Mouse (Mus musculus) embryonic fibroblast, embryonic 13.5 days (primary cell): ENCODE results near the gene Gm26620. TPM values are rescaled to one million over a fixed set of nuclear protein-coding genes. Genes with fewer than 3 reads are reported as not detected.

ENCODE experiments used
- H3K27ac ChIP-seq: 2 replicates; pipeline ENCODE4 v1.5.1; 2012; ENCODE audit warnings: low read length, control low read depth, inconsistent platforms; ENCODE audit not compliant: insufficient read depth
- H3K4me1 ChIP-seq: 2 replicates; pipeline ENCODE4 v1.6.1; 2011; ENCODE audit warnings: low read length; ENCODE audit not compliant: control insufficient read depth, insufficient read depth
- H3K4me3 ChIP-seq: 2 replicates; pipeline ENCODE4 v1.5.1; 2011; ENCODE audit warnings: mild to moderate bottlenecking, control low read depth, low read length; ENCODE audit not compliant: insufficient read depth
- CTCF ChIP-seq: IDR thresholded peaks from 2 replicates; pipeline ENCODE4 v1.5.1; 2011; ENCODE audit warnings: mild to moderate bottlenecking, control low read depth, low read length, moderate library complexity, borderline replicate concordance; ENCODE audit not compliant: insufficient read depth
- POLR2A ChIP-seq: IDR thresholded peaks from 2 replicates; pipeline ENCODE4 v1.6.1; 2011; ENCODE audit warnings: low read depth, mild to moderate bottlenecking, control low read depth, low read length, moderate library complexity
- polyA plus RNA-seq: library from polyadenylated mRNA; stranded (reverse); fragments of >200 nt; gene quantifications from 2 replicates; pipeline ENCODE4 v1.2.4, GENCODE M21; 2011; ENCODE audit warnings: low read depth; ENCODE audit not compliant: missing spikeins, insufficient read length

Gm26620 gene
- polyA plus RNA-seq: not detected in 2 replicates

DNA sequence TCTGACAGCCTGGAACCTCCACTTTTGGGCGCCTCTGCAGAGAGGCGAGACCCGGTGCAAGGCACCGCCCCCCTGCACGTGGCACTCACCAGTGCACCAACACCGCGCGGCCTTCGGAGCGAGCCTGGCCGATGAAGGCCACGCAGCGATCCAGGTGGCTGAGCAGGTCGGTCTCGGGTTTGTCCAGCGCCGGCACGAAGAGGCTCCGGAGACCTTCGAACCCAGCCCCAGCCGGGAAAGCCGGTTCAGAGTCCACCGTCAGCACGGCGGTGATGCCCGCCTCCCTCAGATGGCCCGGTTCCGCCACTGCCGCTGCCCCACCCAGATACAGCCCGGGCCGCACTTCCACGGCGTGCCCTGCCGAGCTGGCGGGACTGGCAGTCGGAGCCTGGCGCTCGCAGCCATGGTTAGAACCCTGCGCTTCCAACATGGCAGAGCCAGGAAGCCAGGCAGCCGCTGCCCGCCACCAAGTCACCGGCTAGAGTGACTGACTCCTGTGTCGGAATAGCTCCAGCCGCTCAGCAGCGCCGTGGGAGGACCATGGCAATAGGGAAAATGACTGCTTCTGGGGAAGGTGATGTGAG lies at the start of gene Gm26620, which contains the start of gene Dusp12:
Gene Gm26620, plus strand, starts transcription at position 88 of the 584 bp plus-strand sequence.
Gene Dusp12, minus strand, starts transcription at position 563 of the 584 bp plus-strand sequence.
- peak within 1 kb of the TSS; percentile 56 for H3K27ac ChIP-seq
- peak within 1 kb of the TSS; percentile 84 for H3K4me3 ChIP-seq
- peak; percentile 70 for TF ChIP-seq POLR2A
- peak; percentile 69 for TF ChIP-seq CTCF
- peaks cover 7% of the 10 kb centered on the region; the same call in 1 of the 2 replicates for H3K4me1 ChIP-seq

GRCm38 (mm10) chr1:170839685-170840084 lies 45.2 kb upstream of the Gm26620 start:
- no peak overlapping the region for H3K4me3 ChIP-seq

GRCm38 (mm10) chr1:170844380-170844779 lies 40.5 kb upstream of the Gm26620 start:
- no peaks in the 10 kb centered on the region; the same call in 1 of the 2 replicates for H3K4me1 ChIP-seq
- TF ChIP-seq CTCF (no peak), POLR2A (no peak)
- H3K27ac ChIP-seq: no peak overlapping the region
- no peak overlapping the region for H3K4me3 ChIP-seq

More at GRCm38 (mm10) chr1:170839685-170840084, 45.2 kb upstream of the Gm26620 start:
- H3K4me1 ChIP-seq: no peaks in the 10 kb centered on the region
- TF ChIP-seq CTCF (no peak), POLR2A (no peak)
- no peak overlapping the region for H3K27ac ChIP-seq

DNA sequence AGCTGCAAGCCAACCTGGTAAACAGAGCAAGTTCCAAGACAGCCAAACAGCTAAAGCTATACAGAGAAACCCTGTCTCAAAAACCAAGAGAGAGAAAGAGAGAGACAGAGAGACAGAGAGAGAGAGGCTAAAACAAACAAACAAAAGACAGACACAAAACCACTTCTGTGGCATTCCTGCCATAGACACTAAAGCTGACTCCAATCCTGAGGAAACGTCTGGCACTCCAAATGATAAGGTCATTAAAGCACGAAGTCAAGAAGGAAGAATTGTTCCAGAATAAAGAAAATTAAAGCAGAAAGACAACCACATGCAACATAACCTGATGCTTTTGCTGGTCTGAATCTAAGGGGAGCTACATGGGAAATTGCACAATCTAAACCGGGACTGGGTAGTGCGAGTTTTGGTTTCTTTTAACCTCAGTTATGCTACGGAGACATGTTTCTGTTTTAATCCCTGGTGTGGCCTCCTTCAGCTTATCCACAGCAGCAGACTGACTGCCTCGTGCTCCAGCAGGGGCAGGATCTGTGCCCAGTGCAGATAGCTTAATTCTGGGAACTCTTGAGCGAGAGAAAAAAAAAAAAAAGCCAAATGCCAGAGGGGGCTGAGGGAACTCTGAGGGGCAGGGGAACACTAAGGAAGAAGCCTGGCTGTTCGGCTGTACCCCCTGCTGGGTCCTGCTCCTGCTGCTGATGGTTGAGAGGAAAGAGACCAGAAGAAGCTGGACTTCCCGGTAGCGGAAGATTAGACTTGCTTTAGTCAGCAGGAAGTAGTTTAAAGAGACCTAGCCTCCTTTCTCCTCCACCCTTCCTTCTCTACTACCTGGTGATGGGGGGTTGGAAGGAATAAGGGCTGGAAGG lies 39.2 kb upstream of the Gm26620 start:
- TF ChIP-seq CTCF (no peak), POLR2A (no peak)
- H3K27ac ChIP-seq: no peak overlapping the region
- H3K4me1 ChIP-seq: no peaks in the 10 kb centered on the region; the same call in 1 of the 2 replicates
- no peak overlapping the region for H3K4me3 ChIP-seq

- H3K27ac ChIP-seq: no peak overlapping the region
- peaks cover 4% of the 10 kb centered on the region for H3K4me1 ChIP-seq
- TF ChIP-seq CTCF (no peak), POLR2A (no peak)
- H3K4me3 ChIP-seq: no peak overlapping the region
Measured at GRCm38 (mm10) chr1:170850007-170850406, 34.9 kb upstream of the Gm26620 start.

DNA sequence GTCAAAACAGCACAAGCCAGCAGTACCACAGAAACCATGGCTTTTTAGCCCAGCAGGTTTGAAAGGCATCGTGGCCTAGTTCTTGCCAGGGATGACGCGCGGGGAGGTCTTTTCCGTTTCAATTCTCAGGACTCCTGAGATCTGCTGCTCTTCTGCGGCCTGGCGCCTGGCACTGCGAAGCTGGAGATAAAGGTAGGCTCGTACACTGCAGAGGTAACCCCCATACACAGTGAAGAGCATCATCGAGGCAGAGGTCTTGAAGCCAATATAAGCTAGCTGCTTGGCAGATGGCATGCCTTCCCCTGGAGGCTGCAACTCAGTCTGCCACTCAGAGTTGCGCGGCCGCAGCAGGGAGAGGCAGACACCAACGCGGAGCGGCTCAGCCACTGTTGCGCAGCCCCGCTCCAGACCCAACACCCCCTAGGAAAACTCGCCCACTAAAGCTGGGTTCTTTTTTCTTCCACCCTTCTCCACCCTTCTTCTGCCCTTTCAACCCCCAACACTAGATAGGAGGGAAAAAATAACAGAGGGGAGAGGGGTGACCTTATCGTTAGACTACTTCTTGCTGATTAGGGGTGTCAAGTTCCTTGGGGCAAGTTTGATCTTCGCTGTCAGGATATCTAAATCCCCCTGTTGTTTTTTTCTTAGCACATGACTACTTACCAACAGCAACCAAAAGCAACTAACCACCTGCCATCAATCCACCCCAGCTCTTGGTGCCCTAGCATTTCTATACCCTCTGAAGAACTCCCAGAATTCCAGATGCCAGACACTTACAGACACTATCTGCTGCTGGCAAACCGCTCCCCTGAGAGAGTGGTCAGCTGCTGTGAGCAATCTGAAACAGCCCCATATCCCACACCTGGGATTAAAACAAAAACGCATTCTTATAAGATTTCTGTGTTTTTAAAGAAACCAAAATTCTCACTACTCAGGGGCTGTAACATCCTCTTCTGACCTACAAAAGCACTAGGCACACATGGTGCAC lies 33.9 kb upstream of the Gm26620 start:
- TF ChIP-seq CTCF: no peak
- TF ChIP-seq POLR2A: no peak
- peaks cover 4% of the 10 kb centered on the region; the same call in 1 of the 2 replicates for H3K4me1 ChIP-seq
- no peak overlapping the region for H3K4me3 ChIP-seq
- H3K27ac ChIP-seq: no peak overlapping the region

DNA sequence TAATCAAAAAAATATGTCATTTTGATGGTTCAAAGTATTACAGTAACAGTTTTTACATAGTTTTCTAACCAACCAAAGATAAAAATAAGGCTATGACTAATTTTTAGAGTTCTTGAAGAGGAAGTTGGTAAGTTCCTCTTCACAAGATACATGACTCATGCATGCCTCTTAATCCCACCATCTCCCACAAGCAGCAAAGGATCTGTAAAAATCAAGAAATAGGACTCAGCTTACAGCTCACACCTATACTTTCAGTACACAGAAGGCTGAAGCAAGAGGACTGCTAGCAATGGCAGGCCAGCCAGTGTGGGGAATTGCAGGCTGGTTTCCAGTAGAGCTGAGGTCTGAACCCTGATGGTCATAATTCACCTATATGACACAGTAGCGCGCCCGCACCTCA lies 31.3 kb upstream of the Gm26620 start:
- no peak for TF ChIP-seq CTCF
- TF ChIP-seq POLR2A: no peak
- peaks cover 6% of the 10 kb centered on the region for H3K4me1 ChIP-seq

DNA sequence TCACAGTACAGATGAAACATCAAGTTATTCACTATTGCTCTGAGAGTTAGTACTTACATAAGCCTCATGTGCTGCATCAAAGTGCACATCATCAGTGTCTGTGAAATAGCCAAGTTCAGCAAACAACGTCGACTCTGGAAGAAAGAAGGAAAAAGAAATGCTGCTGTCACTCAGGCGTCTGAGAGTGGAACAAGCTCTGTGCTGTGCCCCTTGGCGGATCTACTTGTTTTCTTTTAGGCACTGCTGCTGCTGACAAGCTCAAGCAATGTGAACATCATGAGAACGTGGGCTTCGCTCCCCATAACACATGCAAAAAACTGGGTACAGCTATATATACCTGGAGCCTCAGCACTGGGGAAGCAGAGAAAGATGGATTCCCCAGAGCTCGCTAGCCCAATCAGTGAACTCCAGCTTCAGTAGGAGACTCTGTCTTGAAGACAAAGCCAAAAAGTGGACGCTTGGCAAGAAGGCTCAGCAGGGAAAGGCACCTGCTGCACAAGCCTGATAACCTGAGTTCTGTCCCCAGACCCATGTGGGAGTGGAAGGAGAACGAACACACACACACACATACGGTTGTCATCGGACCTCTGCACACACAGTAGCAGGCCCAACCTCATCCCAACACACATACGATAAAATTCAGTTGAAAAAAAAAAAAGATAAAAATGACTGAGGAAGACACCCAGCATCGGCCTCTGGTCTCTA lies 29.7 kb upstream of the Gm26620 start:
- Histone ChIP-seq H3K4me3 (no peak overlapping the region), H3K27ac (no peak overlapping the region; the same call in 1 of the 2 replicates), H3K4me1 (peaks cover 6% of the 10 kb centered on the region)
- no peak for TF ChIP-seq CTCF
- TF ChIP-seq POLR2A: no peak

More for the DNA sequence above, 31.3 kb upstream of the Gm26620 start:
- H3K4me3 ChIP-seq: no peak overlapping the region
- peak overlapping the region; percentile 88 for H3K27ac ChIP-seq
